Mouse (Mus musculus) MN1 (cell line): ENCODE data around the gene Hs6st1.

Experiments
- DNase-seq: peaks from one replicate; pipeline ENCODE4 v3.0.0-alpha.2; 2016; ENCODE audit warnings: low spot score

Gene Hs6st1

DNA sequence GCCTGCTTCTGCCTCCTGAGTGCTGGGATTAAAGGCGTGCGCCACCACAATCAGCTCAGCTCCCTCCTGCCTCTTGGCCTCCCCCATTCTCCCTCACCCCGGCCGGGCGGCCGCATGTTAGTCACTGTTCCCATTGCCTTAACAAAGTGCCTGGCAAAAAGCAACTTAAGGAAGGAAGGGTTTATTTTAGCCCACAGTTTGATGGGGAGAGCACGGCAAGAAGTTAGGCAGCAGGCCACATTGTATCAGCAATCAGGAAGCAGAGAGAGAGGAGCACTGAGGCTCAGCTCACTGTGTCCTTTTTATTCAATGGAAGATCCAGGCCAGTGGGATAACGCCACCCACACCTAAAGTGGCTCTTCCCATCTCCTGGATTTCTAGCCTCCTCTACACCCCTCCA lies 61.7 kb downstream of the Hs6st1 start:
- no peak for DNase-seq

DNA sequence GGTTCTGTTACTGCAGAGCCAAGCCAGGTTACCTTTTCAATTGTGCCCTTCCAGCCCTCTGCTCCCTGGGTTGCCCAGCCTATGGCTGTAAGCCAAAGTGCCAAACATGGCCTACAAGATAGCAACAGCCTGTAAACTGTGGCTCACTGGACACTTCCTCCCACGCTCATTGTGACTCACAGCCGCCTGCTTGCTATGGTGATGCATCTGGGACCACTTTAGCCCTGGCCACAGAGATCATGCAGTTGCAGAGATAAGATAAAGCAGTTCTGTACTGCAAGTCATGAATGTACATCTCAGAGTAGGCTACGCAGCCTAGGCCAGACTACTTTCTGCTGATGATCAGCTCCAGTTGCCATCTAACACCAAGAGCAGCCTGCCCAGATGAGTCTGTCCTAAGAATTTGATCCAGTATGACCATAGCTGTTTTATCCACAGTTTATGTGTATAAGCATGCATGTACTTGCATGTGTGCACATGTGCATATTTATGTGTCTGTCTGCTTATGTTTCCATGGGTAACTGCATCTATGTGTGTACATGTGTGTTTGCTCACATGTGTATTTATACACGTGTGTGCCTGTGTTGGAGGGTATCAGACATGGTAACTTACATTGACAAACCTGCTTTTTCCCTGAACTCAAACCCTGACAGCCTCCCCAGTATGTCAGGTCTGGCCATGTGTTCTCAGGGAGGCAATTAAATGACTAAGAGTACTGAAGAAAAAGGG lies 62.3 kb downstream of the Hs6st1 start:
- peak; percentile 93 for DNase-seq

DNA sequence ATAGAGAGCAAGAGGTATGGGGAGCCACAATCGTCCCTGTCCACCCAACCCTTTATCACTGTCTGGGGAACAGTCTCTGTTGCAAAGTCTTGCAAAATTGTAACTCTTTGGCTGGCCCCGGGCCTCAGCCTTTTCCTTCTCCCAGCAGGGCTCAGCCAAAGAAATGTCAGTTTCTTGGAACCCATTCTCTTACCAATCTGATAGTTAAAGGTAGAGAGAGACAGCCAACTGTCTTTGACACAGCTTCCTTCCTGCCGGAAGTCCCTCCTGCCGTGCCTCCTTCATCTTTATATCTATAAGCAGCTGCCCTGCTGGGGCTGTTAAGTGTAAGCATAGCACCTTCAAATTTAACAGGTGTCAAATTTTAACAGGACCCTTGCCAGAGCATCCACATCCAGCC lies 63.0 kb downstream of the Hs6st1 start:
- DNase-seq = no peak

DNA sequence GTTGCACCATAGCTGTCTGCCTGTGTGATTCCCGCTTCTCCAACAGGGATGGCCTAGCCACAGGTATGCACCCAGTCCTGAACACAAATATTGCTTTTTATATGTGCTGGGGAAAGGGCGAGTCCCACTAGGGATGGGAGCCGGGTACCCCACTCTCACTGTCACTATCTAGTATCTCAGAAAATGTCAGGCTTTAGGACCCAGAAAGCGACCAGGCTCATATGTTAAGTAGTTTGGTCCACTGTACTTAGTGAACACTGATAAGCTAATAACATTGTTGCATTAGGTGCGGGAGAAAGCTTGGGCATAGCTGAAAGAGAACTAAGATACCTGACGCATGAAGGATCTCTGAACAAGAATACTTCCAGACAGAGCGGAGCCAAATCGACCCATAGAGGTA lies 63.6 kb downstream of the Hs6st1 start:
- no peak for DNase-seq

DNA sequence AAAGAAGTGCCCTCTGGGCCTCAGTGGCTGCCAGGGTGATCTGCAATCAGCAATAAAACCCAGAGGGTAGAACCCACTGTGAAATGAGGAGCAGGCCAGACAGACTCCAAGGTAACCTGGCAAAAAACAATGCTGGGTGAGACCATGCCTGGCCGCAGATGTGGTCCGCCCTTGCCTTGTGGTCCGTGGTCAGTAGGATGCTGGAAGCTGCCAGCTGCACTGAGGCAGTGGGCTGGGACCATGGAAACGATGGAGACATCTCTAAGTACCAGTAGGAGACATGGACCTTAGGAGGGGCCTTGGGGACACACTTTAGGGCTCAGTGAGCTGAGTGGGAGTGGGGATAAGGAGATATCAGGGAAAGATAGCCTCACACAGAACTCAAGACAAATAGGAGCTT lies 64.0 kb downstream of the Hs6st1 start:
- no peak for DNase-seq

DNA sequence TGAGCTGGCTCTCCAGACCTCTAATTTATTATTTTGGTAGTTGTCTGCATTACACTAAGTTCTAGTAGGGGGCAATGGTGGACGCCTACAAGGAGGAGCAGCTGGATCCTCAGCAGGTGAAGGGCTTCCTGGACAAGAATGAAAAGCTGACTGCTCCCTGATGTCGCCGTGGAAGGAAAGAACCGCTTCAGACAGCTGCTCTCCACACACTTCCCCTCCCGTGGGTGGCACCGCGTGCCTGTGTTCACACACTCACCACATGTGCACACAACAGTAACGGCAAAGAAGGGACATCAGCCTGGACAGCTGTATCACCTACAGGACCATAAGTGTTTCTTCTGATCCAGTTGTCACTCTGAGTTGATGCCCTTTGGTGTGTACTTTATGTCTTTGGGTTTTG lies 64.8 kb downstream of the Hs6st1 start:
- no peak for DNase-seq

DNA sequence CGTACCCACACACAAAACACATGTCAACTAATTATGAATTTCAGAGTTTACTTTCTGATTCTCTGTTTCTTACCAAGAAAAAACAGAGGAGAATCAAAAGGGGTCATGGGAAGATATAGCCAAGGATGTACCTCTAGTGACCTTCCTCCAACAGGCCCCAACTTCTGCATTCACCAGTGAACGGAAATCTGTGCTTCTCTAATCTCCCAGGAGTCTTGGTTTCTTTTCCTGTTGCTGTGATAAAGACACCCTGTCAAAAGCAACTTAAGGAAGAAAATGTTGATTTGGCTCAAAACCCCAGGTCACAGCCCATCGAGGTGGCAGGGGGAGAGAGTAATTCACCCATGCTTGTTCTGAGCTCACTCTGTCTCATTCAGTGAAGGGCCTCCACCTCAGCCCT lies 65.4 kb downstream of the Hs6st1 start:
- DNase-seq = no peak

DNA sequence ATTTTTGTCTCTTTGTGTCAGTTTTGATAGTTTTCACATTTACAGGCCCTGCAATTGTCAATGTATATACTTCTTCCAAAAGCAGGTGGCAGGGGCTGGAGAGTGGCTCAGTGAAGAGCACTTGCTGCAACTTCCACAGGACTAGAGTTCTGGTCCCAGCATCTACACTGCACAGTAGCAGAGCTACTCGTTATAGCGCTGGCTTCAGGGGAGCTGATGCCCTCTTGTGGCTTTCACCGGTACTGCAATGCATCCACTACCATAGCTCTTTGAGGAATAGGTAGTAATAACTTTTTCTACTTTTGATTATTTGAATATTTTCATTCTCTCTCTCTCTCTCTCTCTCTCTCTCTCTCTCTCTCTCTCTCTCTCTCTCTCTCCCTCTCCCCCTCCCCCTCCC lies 66.4 kb downstream of the Hs6st1 start:
- peak; percentile 89 for DNase-seq

DNA sequence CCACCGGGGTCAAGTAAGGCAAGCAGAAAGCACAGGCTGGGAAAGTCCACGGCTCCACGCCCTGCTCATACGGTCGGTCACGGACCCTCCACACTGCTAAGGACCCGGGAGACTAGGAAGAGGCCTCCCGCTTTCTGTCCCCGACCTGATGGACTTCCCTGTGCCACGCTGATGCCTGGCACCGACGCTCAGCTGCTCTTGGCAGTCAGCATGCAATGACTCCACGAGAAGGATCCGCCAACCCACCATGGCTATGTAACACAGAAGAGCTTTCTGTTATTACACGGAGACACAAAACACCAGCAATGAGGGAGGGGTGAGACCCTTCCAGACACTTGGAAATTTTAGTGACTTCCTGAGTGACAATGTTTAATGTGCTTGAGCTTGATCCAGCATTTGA lies 72.1 kb downstream of the Hs6st1 start:
- no peak for DNase-seq

DNA sequence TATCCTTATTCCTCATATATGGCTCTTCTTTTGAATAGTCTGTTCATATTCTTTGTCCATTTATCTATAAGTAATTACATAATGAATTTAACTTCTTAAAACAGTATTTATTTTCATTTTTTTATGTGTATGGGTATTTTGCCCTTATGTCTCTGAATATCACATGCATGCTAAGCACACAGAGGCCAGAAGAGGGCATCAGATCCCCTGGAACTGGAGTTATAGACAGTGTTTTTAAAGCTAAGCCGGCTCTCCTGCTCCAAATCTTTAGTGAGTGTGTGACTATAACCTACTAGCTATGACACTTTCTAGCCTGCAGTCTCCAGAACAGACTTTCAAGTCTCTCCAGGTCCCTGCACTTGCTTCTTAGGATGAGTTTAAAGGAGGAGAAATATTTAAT lies 76.8 kb downstream of the Hs6st1 start:
- DNase-seq = peak; percentile 60

DNA sequence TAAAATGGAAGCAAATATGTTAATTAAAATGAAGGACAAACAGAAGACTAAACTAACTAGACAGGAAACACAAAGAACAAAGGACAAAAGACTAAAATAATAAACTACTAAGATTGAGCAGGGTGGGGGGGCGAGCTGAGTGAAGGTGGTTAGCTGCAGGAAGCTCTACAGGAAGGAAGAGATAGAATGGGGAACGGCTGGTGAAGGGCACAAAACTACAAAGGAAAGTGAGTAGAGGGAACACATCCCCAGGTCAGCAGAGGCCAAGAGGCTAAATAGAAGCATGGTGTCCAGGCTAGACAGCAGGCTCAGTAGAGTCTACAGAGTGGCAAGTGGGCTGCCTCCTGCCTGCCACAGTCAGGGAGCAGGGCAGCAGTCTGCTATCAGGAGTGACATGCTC lies 80.6 kb downstream of the Hs6st1 start:
- no peak for DNase-seq

DNA sequence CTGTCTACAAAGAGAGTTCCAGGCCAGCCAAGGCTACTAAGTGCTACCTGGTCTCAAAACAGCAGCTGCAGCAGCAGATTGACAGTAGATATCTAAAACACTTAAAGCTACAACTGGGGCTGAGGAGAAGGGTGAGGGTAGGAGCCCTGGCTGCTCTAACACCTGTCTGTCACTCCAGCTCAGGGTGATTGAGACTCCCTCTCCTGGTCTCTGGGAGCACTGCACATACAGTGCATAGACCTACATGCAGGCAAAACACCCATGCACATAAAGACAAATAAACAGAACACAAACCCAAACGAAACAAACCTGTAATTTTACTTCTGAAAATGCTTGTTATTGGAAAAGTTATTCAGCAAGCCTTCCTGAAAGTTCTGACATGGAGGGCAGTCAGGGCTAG lies 81.2 kb downstream of the Hs6st1 start:
- DNase-seq = peak; percentile 48
